Mouse (Mus musculus): ENCODE results near the gene Zdhhc9.

DNA sequence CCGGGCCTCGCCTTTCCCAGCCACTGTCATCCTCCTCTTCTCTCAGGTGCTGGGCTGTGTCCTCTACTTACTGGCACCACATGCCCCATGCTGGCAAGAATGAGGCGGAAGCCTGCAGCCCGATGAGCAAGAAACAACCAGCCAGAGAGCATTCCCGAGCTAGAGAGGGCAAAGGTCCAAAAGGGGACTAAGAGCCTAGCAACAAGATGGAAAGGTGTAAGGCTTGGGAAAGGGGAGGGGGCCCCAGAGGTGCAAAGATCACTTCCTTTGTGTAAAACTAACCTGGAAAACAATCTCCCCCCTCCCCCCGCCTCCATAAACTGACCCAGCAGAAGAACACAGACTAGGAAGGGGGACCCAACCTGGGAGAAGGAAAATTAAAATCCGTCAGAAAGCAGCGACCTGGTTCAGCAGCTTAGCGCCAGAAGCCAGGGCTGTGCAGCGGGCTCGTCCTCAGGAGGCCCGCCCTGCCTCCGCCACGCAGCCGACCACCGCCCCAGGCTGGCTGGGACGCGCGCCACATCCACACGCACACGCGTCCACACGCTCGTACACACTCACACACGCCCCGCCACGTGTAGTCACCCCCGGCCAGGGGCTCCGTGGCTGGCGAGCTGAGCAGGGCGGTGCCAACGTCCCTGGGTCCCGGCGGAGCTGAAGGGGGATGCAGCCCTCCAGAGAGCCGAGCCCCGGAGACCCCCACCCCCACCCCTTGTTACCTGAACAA is 754 bp downstream of the Zdhhc9 start:
- TF ChIP-seq CTCF (IDR thresholded peaks at IDR 0.05; ENCODE audit: low read depth) (no peak), EP300 (IDR thresholded peaks at IDR 0.05; ENCODE audit: low read depth) (no peak)
